Mouse (Mus musculus) lung, embryonic 15.5 days (tissue): Measurements from ENCODE around the gene Intu. TPM values are rescaled to one million over a fixed set of nuclear protein-coding genes. Genes with fewer than 3 reads are reported as not detected.

Experiments used
- ATAC-seq: fragments of 200-750 bp; cut with Nextera tagmentation; 2 replicates; pipeline ENCODE4 v1.8.0; 2017; ENCODE audit warnings: moderate number of reproducible peaks, borderline replicate concordance; ENCODE audit not compliant: low FRiP score, low TSS enrichment; ENCODE audit errors: extremely low read depth
- H3K27ac ChIP-seq: fragments of 300-500 bp; sonication (generic); 2 replicates; pipeline ENCODE4 v1.5.1; 2015; ENCODE audit warnings: moderate library complexity, mild to moderate bottlenecking, inconsistent platforms
- H3K27me3 ChIP-seq: fragments of 300-500 bp; sonication (generic); 2 replicates; pipeline ENCODE4 v1.6.1; 2015; ENCODE audit warnings: inconsistent platforms
- H3K36me3 ChIP-seq: fragments of 300-500 bp; sonication (generic); 2 replicates; pipeline ENCODE4 v1.6.1; 2015; ENCODE audit warnings: inconsistent platforms
- H3K4me1 ChIP-seq: fragments of 300-500 bp; sonication (generic); 2 replicates; pipeline ENCODE4 v1.6.1; 2015; ENCODE audit warnings: inconsistent platforms
- H3K4me2 ChIP-seq: fragments of 300-500 bp; sonication (generic); 2 replicates; pipeline ENCODE4 v1.6.1; 2015; ENCODE audit warnings: inconsistent platforms, mild to moderate bottlenecking, moderate library complexity
- H3K4me3 ChIP-seq: fragments of 300-500 bp; sonication (generic); 2 replicates; pipeline ENCODE4 v1.5.1; 2015; ENCODE audit warnings: mild to moderate bottlenecking, inconsistent platforms
- H3K9ac ChIP-seq: fragments of 300-500 bp; sonication (generic); 2 replicates; pipeline ENCODE4 v1.6.1; 2015; ENCODE audit warnings: inconsistent platforms
- H3K9me3 ChIP-seq: fragments of 300-500 bp; sonication (generic); 2 replicates; pipeline ENCODE4 v1.6.1; 2016; ENCODE audit warnings: inconsistent platforms
- WGBS: fragments of 180-500 bp; shearing (Covaris S2); methylation state at CpG from one replicate; pipeline ENCODE4 v1.1.7; 2015; 5-methylcytosine and 5-hydroxymethylcytosine counted together
- polyA plus RNA-seq: library from polyadenylated mRNA; unstranded; fragments of >200 nt; fragmentation: Nextera tagmentation; extraction: Ambion mirVana; gene quantifications from 2 replicates; pipeline ENCODE4 v1.2.1, GENCODE M21; 2015

Intu gene
- polyA plus RNA-seq, 1 experiment from 2014 or later = 2.4 TPM

DNA sequence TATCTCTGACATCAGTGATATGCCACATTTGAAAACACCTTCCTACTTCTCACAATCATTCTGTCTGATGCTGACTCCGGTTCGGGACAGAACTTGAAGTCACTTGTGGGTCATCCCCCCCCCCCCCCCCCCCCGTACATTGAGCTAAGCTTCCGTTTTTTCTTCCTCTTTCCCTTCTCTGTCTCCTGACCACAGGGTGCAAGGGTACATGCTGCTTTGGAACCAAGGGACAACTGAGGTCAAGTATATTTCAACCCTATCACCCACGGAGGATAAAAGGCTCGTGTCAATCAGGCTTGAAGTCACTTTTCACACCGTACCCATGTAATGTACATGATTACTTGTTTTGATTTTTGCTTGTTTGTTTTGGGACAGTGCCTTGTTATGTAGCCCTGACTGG is 241 bp upstream of the Intu start:
- H3K36me3 ChIP-seq = no peaks in the 10 kb centered on the region
- no peaks in the 10 kb centered on the region for H3K9me3 ChIP-seq
- no peak overlapping the region for H3K27ac ChIP-seq
- H3K4me2 ChIP-seq = peak overlapping the region; percentile 99
- H3K4me3 ChIP-seq = peak overlapping the region; percentile 50
- WGBS = 15% methylated on average over 7 of the region's 7 CpGs
- H3K27me3 ChIP-seq = peaks cover 32% of the 10 kb centered on the region
- H3K4me1 ChIP-seq = peaks cover 31% of the 10 kb centered on the region
- no peak for ATAC-seq
- peak overlapping the region; percentile 36; the same call in 1 of the 2 replicates for H3K9ac ChIP-seq

DNA sequence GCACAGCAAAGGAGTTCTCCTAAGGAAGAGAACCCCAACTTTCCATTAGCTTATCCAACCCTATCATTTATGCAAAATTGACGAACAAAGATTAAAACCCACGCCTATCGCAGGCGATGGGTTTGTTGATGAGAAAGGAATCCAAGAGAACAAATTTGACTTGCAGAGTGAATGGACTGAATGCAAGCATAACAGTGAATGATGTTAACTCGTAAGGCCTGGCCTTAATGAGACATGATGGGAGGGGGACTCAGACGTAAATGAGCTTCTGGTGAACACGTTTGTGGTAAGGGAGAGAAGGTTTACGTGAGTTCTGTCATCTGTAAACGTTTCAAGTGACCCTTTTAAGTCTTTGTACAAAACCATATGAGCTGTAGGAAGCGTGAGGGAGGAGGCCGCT is 1.2 kb downstream of the Intu start:
- no peak for ATAC-seq
- 15% methylated on average over 11 of the region's 11 CpGs for WGBS
- peaks cover 32% of the 10 kb centered on the region for H3K27me3 ChIP-seq
- peak overlapping the region; percentile 99 for H3K4me2 ChIP-seq
- H3K9ac ChIP-seq = no peak overlapping the region
- no peak overlapping the region; the same call in 1 of the 2 replicates for H3K27ac ChIP-seq
- H3K4me1 ChIP-seq = peaks cover 28% of the 10 kb centered on the region
- H3K36me3 ChIP-seq = no peaks in the 10 kb centered on the region
- no peaks in the 10 kb centered on the region for H3K9me3 ChIP-seq
- peak overlapping the region; percentile 50 for H3K4me3 ChIP-seq

DNA sequence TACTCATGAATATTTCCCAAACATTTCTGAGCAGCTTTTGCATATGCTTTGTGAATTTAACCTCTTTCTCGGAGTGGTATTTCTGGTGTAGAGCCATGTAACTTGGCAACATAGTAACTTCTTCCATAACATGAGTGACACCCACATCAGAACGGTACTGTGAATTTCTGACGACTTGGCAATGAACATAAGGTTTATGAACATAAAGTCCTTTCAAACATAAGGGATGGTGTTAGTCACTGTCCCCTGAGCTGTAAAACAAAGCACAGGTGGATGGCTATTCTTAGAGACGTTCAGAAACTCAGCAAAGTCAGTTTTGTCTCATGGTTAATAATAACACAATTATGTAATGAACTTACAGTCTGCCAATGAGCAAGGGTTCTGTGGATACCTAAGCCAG is 3.1 kb downstream of the Intu start:
- Histone ChIP-seq H3K9ac (no peak overlapping the region), H3K27me3 (peaks cover 30% of the 10 kb centered on the region), H3K27ac (no peak overlapping the region), H3K4me1 (peaks cover 15% of the 10 kb centered on the region), H3K4me3 (no peak overlapping the region), H3K4me2 (no peak overlapping the region), H3K9me3 (no peaks in the 10 kb centered on the region), H3K36me3 (no peaks in the 10 kb centered on the region)
- 67% methylated on average over 4 of the region's 4 CpGs for WGBS
- no peak for ATAC-seq

DNA sequence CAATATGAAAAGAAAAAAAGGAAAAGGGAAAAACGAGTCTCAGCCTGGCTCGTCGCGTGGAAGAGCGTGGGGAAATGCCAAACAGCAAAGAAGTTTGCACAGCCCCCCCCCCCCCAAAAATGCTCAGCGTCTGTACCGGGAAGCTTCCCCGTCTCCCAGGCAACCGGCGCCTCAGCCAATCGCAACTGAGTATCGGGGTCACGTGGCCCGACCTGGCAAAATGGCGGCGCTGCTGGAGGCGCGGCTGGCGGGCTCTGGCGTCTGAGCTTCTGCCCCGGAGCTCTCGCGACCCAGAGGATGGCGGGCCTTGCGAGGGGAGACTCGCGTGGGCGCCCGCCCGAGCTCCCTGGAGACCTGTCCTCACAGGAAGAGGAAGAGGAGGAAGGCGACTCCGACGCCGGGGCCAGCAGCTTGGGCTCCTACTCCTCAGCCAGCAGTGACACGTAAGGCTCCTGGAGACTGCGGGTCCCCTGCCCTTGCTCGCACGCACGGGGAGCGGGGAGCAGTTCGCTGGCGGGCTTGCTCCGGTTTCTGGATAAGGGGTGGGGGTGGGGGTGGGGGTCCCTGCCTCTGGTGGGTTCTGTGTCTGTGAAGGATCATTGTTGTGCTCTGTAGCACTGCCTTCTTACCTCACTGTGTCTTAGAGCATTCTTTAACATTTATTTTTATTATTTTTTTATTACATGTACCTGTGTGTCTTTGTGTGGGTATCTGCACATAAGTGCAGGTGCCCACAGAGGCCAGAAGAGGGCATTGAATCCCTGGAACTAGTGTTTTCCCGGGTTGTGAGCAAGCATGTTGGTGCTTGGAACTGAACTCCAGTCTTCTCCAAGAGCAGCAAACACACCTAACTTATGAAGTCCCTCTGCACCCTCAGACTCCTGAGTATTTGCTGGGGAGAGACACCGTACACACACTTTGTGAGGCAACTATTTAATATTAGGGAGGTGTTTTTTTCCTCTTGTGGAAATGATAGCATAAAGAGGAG is 9.8 kb downstream of the Intu start:
- Histone ChIP-seq H3K9me3 (no peaks in the 10 kb centered on the region), H3K27ac (0 out of 2 replicates have a peak overlapping the region, but pooled peaks have one; percentile 10), H3K36me3 (no peaks in the 10 kb centered on the region), H3K9ac (peak overlapping the region; percentile 78), H3K4me3 (peak overlapping the region; percentile 85), H3K27me3 (0 out of 2 replicates have a peak, but pooled peaks cover 4% of the 10 kb centered on the region), H3K4me1 (no peaks in the 10 kb centered on the region), H3K4me2 (peak overlapping the region; percentile 75)
- ATAC-seq = peak; percentile 96
- WGBS = 4% methylated on average over 39 of the region's 45 CpGs

DNA sequence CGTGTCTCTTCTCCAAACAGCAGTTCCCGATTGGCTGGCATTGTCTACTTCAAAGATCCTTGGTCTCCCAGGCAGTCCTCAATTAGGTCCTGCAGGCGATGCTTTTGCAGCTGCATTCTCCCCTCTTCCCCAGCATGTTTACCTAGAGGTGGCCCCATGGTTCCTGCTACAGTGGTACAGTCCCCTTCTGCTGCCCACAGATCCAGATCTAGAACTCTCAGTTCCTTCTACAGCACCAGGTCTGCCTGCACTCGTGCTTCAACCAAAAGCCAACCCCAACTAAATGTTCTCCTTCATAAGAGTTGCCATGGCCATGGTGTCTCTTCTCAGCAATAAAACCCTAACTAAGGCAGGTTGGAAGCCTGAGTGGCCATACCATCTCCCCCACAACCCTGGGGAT is 15.5 kb downstream of the Intu start:
- Histone ChIP-seq H3K27me3 (no peaks in the 10 kb centered on the region), H3K4me2 (no peak overlapping the region), H3K36me3 (no peaks in the 10 kb centered on the region), H3K9me3 (no peaks in the 10 kb centered on the region), H3K4me3 (no peak overlapping the region), H3K27ac (no peak overlapping the region), H3K4me1 (no peaks in the 10 kb centered on the region), H3K9ac (no peak overlapping the region)
- ATAC-seq = no peak
- 78% methylated on average over 4 of the region's 4 CpGs for WGBS

DNA sequence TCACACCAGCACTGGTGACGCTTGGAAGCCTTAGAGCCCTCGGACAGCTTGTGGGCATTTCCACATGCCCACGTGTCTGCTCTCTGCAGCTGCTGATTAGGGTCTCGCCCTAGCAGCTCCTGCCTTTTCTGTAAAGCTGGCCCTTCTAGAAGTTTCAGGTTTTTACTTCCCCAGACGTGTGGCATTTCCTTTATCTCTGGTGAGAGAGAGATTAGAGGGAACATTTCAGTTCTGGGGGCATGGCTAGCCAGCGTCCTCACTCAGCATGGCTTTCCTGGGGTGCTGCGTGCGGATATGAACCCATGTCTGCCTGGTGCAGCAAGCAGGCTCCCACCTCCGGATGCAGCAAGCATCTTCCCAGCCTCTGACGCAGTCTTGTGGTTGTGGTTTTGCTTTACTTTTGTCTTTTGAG is 121.9 kb downstream of the Intu start:
- no peak for ATAC-seq
- Histone ChIP-seq H3K9ac (no peak overlapping the region), H3K4me2 (no peak overlapping the region), H3K4me3 (no peak overlapping the region), H3K36me3 (no peaks in the 10 kb centered on the region), H3K9me3 (no peaks in the 10 kb centered on the region), H3K4me1 (no peaks in the 10 kb centered on the region), H3K27me3 (no peaks in the 10 kb centered on the region), H3K27ac (no peak overlapping the region)
- 51% methylated on average over 10 of the region's 10 CpGs for WGBS

DNA sequence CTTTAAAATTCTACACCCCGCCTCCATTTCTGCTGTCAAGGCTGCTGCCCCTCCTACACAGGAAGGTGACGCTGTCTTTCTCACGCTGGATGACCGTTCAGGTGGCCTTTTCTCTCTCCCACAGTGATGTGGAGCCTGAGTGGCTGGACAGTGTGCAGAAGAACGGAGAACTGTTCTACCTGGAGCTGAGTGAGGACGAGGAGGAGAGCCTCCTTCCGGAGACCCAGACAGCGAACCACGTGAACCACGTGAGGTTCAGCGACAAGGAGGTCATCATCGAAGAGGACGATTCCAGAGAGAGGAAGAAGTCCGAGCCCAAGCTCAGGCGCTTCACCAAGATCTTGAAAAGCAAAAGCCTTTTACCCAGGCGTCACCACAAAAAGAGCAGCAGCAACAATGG is 122.5 kb downstream of the Intu start:
- Histone ChIP-seq H3K9ac (no peak overlapping the region), H3K4me1 (no peaks in the 10 kb centered on the region), H3K4me2 (no peak overlapping the region), H3K36me3 (no peaks in the 10 kb centered on the region), H3K27me3 (no peaks in the 10 kb centered on the region), H3K27ac (no peak overlapping the region), H3K9me3 (no peaks in the 10 kb centered on the region), H3K4me3 (no peak overlapping the region)
- ATAC-seq = no peak
- 90% methylated on average over 16 of the region's 16 CpGs for WGBS

DNA sequence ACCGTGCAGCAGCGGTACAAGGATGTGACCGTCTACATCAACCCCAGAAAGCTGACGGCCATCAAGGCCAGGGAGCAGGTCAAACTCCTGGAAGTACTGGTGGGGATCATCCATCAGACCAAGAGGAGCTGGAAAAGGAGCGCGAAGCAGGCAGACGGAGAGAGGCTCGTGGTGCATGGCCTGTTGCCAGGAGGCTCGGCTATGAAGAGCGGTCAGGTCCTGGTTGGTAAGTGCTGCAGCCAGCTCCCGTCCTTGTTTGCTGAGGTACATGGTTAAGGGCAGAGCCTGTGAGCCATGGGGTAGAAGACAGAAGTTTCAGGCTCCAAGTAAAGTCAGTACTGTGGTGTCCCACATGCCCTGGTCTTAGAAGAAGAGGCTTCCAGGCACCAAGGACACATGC is 122.9 kb downstream of the Intu start:
- Histone ChIP-seq H3K9me3 (no peaks in the 10 kb centered on the region), H3K4me3 (no peak overlapping the region), H3K27me3 (no peaks in the 10 kb centered on the region), H3K9ac (no peak overlapping the region), H3K36me3 (no peaks in the 10 kb centered on the region), H3K27ac (no peak overlapping the region), H3K4me2 (no peak overlapping the region), H3K4me1 (no peaks in the 10 kb centered on the region)
- 66% methylated on average over 11 of the region's 11 CpGs for WGBS
- no peak for ATAC-seq

DNA sequence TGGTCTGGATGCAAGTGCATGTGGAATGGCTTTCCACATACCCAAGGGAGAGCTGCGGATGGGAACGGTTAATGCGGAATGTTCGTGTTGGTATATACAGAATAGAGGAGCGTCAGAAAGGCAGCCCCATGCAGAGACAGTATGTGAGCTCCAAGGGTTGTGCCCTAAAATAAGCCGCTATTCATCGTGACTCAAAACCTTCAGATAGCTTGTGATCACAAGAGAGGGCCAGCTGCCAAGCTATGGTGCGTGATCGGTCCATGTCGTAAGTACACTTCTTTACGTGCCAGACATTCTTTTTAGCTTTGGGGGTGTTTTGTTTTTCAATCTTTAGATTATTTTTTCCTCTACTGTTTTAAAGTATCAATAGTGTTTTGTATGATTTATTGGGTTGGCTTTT is 124.5 kb downstream of the Intu start:
- Histone ChIP-seq H3K36me3 (no peaks in the 10 kb centered on the region), H3K9me3 (no peaks in the 10 kb centered on the region), H3K27me3 (no peaks in the 10 kb centered on the region), H3K27ac (no peak overlapping the region), H3K9ac (no peak overlapping the region), H3K4me1 (no peaks in the 10 kb centered on the region), H3K4me3 (no peak overlapping the region), H3K4me2 (no peak overlapping the region)
- ATAC-seq = no peak
- 83% methylated on average over 11 of the region's 11 CpGs for WGBS

DNA sequence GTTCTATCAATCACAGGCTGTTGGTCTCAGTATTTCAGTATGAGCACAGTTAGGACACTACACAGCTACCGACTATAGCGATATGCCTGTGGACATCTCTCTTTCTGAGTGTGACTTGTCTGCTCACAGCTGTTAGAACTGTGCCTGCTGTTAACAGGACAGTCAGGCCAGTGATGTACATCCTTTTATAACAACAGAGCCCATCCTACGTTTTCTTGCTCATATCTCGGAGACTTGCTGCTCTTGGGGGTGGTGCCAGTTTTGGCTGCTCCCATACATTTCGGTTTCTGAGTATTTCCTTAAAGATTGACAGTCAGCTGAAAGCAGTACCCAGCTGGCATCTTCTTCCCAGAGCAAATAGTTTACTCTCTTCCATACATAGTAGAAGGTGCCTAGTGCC is 125.3 kb downstream of the Intu start:
- Histone ChIP-seq H3K36me3 (no peaks in the 10 kb centered on the region), H3K9me3 (no peaks in the 10 kb centered on the region), H3K9ac (no peak overlapping the region), H3K27ac (no peak overlapping the region), H3K4me1 (no peaks in the 10 kb centered on the region), H3K27me3 (no peaks in the 10 kb centered on the region), H3K4me2 (no peak overlapping the region), H3K4me3 (no peak overlapping the region)
- ATAC-seq = no peak
- WGBS = 77% methylated on average over 5 of the region's 5 CpGs

DNA sequence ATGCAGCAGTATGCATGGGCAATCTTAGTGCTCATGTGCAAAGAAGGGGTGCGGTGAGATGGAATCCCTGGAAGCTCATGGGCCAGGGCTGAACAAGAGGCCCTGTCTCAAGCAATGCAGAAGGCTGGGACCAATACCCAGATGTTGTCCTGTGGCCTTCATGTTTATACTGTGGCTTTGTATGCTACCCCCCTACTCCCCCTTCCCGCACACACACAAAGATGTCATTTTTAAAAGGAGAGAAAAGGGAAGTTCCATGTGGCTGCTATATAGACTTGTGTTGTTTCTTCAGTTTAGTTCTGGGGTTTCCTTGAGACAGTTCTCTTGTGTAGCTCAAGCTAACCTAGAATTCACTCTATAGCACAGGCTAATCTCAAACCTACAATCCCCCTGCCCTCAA is 129.1 kb downstream of the Intu start:
- ATAC-seq = no peak
- Histone ChIP-seq H3K27ac (no peak overlapping the region), H3K36me3 (no peaks in the 10 kb centered on the region), H3K4me2 (no peak overlapping the region), H3K9me3 (no peaks in the 10 kb centered on the region), H3K27me3 (no peaks in the 10 kb centered on the region), H3K4me3 (no peak overlapping the region), H3K9ac (no peak overlapping the region), H3K4me1 (no peaks in the 10 kb centered on the region)
- 95% methylated on average over 2 of the region's 2 CpGs for WGBS

DNA sequence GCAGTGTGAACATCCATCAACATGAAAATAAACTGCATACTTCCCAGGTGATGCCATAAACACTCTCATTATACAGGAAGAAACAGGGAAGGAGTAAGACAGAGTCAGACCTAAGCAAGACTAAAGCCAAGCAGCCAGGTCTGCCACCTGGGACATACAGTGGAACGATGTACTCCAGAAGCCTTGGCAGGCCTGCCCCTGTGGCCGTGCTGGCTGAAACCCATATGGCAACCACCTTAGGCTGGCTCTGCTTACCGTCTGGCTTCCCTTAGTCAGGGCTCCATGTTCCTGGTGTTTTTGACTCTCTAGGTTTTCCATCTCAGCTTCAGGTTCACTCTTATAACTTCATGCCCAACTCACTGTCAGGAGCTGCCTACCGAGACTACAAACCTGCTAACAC is 135.0 kb downstream of the Intu start:
- Histone ChIP-seq H3K4me2 (no peak overlapping the region), H3K4me3 (no peak overlapping the region), H3K36me3 (no peaks in the 10 kb centered on the region), H3K27me3 (no peaks in the 10 kb centered on the region), H3K9ac (no peak overlapping the region), H3K9me3 (no peaks in the 10 kb centered on the region), H3K4me1 (no peaks in the 10 kb centered on the region), H3K27ac (no peak overlapping the region)
- 88% methylated on average over 4 of the region's 4 CpGs for WGBS
- no peak for ATAC-seq
